ENCODE assay signal across 16 mouse cellular contexts in genomic region chr5:27657672-27658071, GRCm38 (mm10).
DNase-seq lines count a peak whose midpoint lies in the region; ATAC-seq lines count a peak whose summit lies in the region.
"Had no signal": no experiment of that assay in that cellular context is flagged by ENCODE, and none has a peak within 500 bp of the region (broad histone marks: within the 10 kb centered on the region; RNA-seq: fewer than 3 reads in every experiment).

No protein-coding gene starts in this region.

- H3K4me1 ChIP-seq in lung, embryonic 16.5 days (replicated peaks; ENCODE audit: control insufficient read depth, insufficient read depth, low read length), result no peaks in the 10 kb centered on the region
- H3K4me1 ChIP-seq: embryonic facial prominence, embryonic 15.5 days had no signal

- intact Hi-C loops in left cerebral cortex, postnatal 14 days (cut with DNase I), result loop anchor here (10.0 kb wide), 1 partner anchor 583 kb away; no protein-coding TSS in a partner anchor

- ATAC-seq in lung, embryonic 16.5 days (ENCODE audit: low read depth), result no peak

- DNase-seq in heart, adult 8-10 months (ENCODE audit: low spot score), result peak; percentile 11
- DNase-seq in heart, postnatal 4 days, result no peak
- DNase-seq in kidney, postnatal 10 days, result peak; percentile 12
- no peak for DNase-seq in kidney, postnatal 36 days
- no peak for DNase-seq in lung, adult 18-20 months
- no peak for DNase-seq in left cerebral cortex, postnatal 14 days (ENCODE audit: low spot score in 2 of 2)
- DNase-seq: cerebellum, adult 9-11 months; gastrocnemius, postnatal 36 days; right cerebral cortex, postnatal 25 days; thymus, postnatal 36 days had no signal

- H3K9ac ChIP-seq in lung, embryonic 16.5 days (ENCODE audit: low read length), result no peak overlapping the region
- H3K9ac ChIP-seq: embryonic facial prominence, embryonic 15.5 days; liver, embryonic 15.5 days; midbrain, embryonic 12.5 days had no signal

- no peaks in the 10 kb centered on the region for H3K9me3 ChIP-seq in lung, embryonic 16.5 days (ENCODE audit: control insufficient read depth, low read length)
- H3K9me3 ChIP-seq: embryonic facial prominence, embryonic 15.5 days; hindbrain, embryonic 10.5 days; liver, embryonic 15.5 days; midbrain, embryonic 12.5 days had no signal

- no peak overlapping the region for H3K4me3 ChIP-seq in lung, embryonic 16.5 days (ENCODE audit: low read length)
- H3K4me3 ChIP-seq: embryonic facial prominence, embryonic 15.5 days; hindbrain, embryonic 10.5 days; liver, embryonic 15.5 days; midbrain, embryonic 12.5 days had no signal

- 0 out of 2 replicates have a peak overlapping the region, but pooled peaks have one; percentile 19 for H3K27ac ChIP-seq in lung, embryonic 16.5 days (ENCODE audit: low read length)
- H3K27ac ChIP-seq: embryonic facial prominence, embryonic 15.5 days; hindbrain, embryonic 10.5 days; liver, embryonic 15.5 days; midbrain, embryonic 12.5 days had no signal

- no peak overlapping the region for H3K4me2 ChIP-seq in lung, embryonic 16.5 days (ENCODE audit: low read depth, low read length)
- H3K4me2 ChIP-seq: embryonic facial prominence, embryonic 15.5 days; midbrain, embryonic 12.5 days had no signal

- H3K36me3 ChIP-seq in lung, embryonic 16.5 days (ENCODE audit: control insufficient read depth, insufficient read depth, low read length), result no peaks in the 10 kb centered on the region
- H3K36me3 ChIP-seq: embryonic facial prominence, embryonic 15.5 days; hindbrain, embryonic 10.5 days; liver, embryonic 15.5 days; midbrain, embryonic 12.5 days had no signal

- 54% methylated on average over 4 of the region's 4 CpGs for WGBS in lung, embryonic 16.5 days

- H3K27me3 ChIP-seq in lung, embryonic 16.5 days (ENCODE audit: control insufficient read depth, insufficient read depth, low read depth, low read length), result no peaks in the 10 kb centered on the region
- H3K27me3 ChIP-seq: CH12.LX; embryonic facial prominence, embryonic 15.5 days; liver, embryonic 15.5 days; midbrain, embryonic 12.5 days had no signal

Comparison
In these comparisons a context has a peak if more than half of its experiments do, and no peak if none do; other contexts are left out.
1. DNase-seq: peak in heart, adult 8-10 months (single experiment) and kidney, postnatal 10 days (single experiment); none in heart, postnatal 4 days (single experiment), kidney, postnatal 36 days (0 of 2), lung, adult 18-20 months (0 of 2) and left cerebral cortex, postnatal 14 days (0 of 2).